Mouse (Mus musculus) midbrain, postnatal 0 days (tissue): Measurements from ENCODE around the gene Spesp1. TPM values are rescaled to one million over a fixed set of nuclear protein-coding genes. Genes with fewer than 3 reads are reported as not detected.

Source experiments
- ATAC-seq: fragments of 200-750 bp; cut with Nextera tagmentation; 2 replicates; pipeline ENCODE4 v1.8.0; 2017; ENCODE audit warnings: moderate number of reproducible peaks, mild to moderate bottlenecking, moderate TSS enrichment, moderate library complexity; ENCODE audit not compliant: low FRiP score
- DNase-seq: peaks from one replicate; pipeline ENCODE4 v3.0.0-alpha.2; 2015; ENCODE audit warnings: low spot score
- H3K27ac ChIP-seq: fragments of 300-500 bp; sonication (generic); 2 replicates; pipeline ENCODE4 v1.5.1; 2014; ENCODE audit warnings: low read depth, mild to moderate bottlenecking, low read length, mixed read lengths
- H3K27me3 ChIP-seq: fragments of 300-500 bp; sonication (generic); 2 replicates; pipeline ENCODE4 v1.6.1; 2014; ENCODE audit warnings: low read length, control low read depth, mixed read lengths; ENCODE audit not compliant: insufficient read depth
- H3K36me3 ChIP-seq: fragments of 300-500 bp; sonication (generic); 2 replicates; pipeline ENCODE4 v1.6.1; 2014; ENCODE audit warnings: low read length, control low read depth, mixed read lengths; ENCODE audit not compliant: insufficient read depth
- H3K4me1 ChIP-seq: fragments of 300-500 bp; sonication (generic); 2 replicates; pipeline ENCODE4 v1.6.1; 2014; ENCODE audit warnings: mild to moderate bottlenecking, control low read depth, antibody characterized with exemption, low read length, mixed read lengths; ENCODE audit not compliant: insufficient read depth
- H3K4me2 ChIP-seq: fragments of 300-500 bp; sonication (generic); 2 replicates; pipeline ENCODE4 v1.6.1; 2014; ENCODE audit warnings: low read depth, mild to moderate bottlenecking, low read length, mixed read lengths; ENCODE audit not compliant: poor library complexity, severe bottlenecking
- H3K4me3 ChIP-seq: fragments of 300-500 bp; sonication (generic); 2 replicates; pipeline ENCODE4 v1.5.1; 2014; ENCODE audit warnings: low read depth, mild to moderate bottlenecking, low read length, moderate library complexity
- H3K9ac ChIP-seq: fragments of 300-500 bp; sonication (generic); replicated peaks from 2 replicates; pipeline ENCODE4 v1.6.1; 2014; ENCODE audit warnings: mild to moderate bottlenecking, low read length, moderate library complexity, mixed read lengths; ENCODE audit not compliant: poor library complexity, severe bottlenecking
- H3K9me3 ChIP-seq: fragments of 300-500 bp; sonication (generic); 2 replicates; pipeline ENCODE4 v1.6.1; 2016; ENCODE audit warnings: low read length, control low read depth
- CTCF ChIP-seq: IDR thresholded peaks from 2 replicates; pipeline ENCODE4 v1.5.1; 2016; ENCODE audit warnings: antibody characterized with exemption, mild to moderate bottlenecking
- WGBS: fragments of 180-500 bp; shearing (Covaris S2); extraction: QIAGEN DNeasy Blood & Tissue Kit; methylation state at CpG from one replicate; pipeline ENCODE4 v1.1.7; 2014; 5-methylcytosine and 5-hydroxymethylcytosine counted together
- polyA plus RNA-seq: library from polyadenylated mRNA; unstranded; fragments of >200 nt; fragmentation: Nextera tagmentation; extraction: Ambion mirVana; gene quantifications from 2 replicates; pipeline ENCODE4 v1.2.1, GENCODE M21; 2015
- total RNA-seq: library from RNA; depleted of rRNA; stranded (reverse); fragments of >200 nt; gene quantifications from 2 replicates; pipeline ENCODE4 v1.2.3, GENCODE M21; 2014; rRNA removed

Gene Spesp1
- not detected in 2 replicates for total RNA-seq
- polyA plus RNA-seq: not detected in 2 replicates

DNA sequence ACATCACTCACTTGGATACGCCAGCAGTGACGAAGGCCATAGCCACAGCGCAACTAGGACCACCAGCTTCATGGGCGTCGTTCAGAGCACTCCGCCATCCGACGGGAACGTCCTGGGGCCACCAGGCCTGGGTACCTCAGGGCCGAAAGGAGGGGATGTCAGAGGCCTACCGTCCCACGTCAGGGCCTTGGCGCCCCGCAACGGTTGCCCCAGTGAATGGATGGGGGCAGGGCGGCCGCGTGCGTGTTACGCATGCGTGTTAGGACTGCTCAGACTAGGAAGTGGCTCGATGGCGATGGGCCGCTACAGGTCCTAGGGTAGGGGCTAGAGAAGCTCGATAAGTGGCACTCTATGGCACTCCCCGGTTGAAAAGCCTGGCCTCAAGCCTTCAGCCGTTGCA is at the start of gene Spesp1:
Gene Spesp1 (minus strand): TSS at position 218 of the 400 bp plus-strand sequence.
- Histone ChIP-seq H3K9ac (no peak within 1 kb of the TSS), H3K27me3 (no peaks in the 10 kb centered on the region), H3K36me3 (no peaks in the 10 kb centered on the region), H3K4me3 (no peak within 1 kb of the TSS), H3K4me2 (no peak within 1 kb of the TSS), H3K4me1 (no peaks in the 10 kb centered on the region), H3K27ac (no peak within 1 kb of the TSS), H3K9me3 (no peaks in the 10 kb centered on the region)
- WGBS: 86% methylated on average over 27 of the region's 27 CpGs
- no peak for DNase-seq
- TF ChIP-seq CTCF: no peak
- no peak for ATAC-seq

DNA sequence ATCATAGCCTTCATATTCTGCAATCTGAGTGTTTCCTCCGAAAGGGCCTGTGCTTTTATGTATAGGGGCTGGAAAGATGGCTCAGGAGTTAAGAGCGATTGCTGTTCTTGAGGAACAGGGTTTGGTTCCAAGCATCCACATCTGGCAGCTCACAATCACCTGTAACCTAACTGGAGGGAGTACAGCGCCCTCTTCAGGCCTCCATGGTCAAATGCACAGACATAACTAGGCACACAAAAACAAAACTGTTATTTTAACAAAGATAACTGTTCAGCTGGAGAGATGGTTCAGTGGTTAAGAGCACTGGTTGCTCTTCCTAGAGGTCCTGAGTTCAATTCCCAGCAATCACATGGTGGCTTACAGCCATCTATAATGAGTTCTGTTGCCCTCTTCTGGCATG is 44.0 kb upstream of the Spesp1 start:
- H3K27ac ChIP-seq: no peak overlapping the region
- TF ChIP-seq CTCF: peak; percentile 13; the same call in 1 of the 2 replicates
- ATAC-seq (no peak), DNase-seq (no peak)
- no peaks in the 10 kb centered on the region for H3K4me1 ChIP-seq
- H3K36me3 ChIP-seq: no peaks in the 10 kb centered on the region
- H3K9ac ChIP-seq: no peak overlapping the region
- 0 out of 2 replicates have a peak, but pooled peaks cover 3% of the 10 kb centered on the region for H3K9me3 ChIP-seq
- H3K27me3 ChIP-seq: no peaks in the 10 kb centered on the region
- H3K4me2 ChIP-seq: no peak overlapping the region
- no peak overlapping the region for H3K4me3 ChIP-seq
- WGBS: 83% methylated on average over 3 of the region's 3 CpGs

DNA sequence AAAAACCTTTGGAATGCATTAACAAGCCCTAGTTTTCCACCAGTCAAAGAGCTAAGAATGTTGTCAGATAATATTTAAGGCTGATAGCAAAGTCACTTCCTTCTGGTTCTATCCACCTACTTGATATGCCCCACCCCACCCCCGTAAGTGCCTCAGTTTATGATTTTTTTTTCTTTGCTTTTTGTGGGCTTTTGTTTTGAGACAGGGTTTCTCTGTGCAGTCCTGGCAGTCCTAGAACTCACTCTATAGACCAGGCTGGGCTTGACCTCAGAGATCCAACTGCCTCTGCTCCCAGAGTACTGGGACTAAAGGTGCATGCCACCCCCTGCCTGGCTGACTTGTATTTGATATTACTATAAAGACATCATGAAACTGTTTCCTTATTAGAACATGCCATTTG is 41.8 kb upstream of the Spesp1 start:
- Histone ChIP-seq H3K9me3 (no peaks in the 10 kb centered on the region), H3K4me2 (no peak overlapping the region), H3K36me3 (no peaks in the 10 kb centered on the region), H3K4me3 (no peak overlapping the region), H3K27ac (no peak overlapping the region), H3K4me1 (no peaks in the 10 kb centered on the region), H3K27me3 (no peaks in the 10 kb centered on the region), H3K9ac (no peak overlapping the region)
- whole genome bisulfite sequencing: 71% methylated on average over 1 of the region's 1 CpGs
- DNase-seq (no peak), ATAC-seq (no peak)
- no peak for TF ChIP-seq CTCF

DNA sequence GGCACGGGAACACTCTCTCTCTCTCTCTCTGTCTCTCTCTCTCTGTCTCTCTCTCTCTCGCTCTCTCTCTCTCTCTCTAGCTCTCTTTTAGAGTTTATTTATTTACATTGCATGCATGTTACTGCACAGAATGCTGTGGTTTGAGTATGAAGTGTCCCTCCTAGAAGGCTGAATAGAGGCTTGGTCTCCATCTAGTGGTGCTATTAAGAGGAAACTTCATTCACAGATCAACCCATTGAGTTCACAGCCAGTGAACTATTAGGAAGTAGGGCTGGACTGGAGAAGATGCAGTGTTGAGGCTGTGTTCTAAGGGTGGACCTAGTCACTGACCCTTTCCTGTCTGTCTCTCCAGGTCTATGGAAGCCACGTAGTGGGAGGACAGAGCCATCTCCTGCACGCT is 36.7 kb upstream of the Spesp1 start:
- DNase-seq: no peak
- H3K4me3 ChIP-seq: no peak overlapping the region

DNA sequence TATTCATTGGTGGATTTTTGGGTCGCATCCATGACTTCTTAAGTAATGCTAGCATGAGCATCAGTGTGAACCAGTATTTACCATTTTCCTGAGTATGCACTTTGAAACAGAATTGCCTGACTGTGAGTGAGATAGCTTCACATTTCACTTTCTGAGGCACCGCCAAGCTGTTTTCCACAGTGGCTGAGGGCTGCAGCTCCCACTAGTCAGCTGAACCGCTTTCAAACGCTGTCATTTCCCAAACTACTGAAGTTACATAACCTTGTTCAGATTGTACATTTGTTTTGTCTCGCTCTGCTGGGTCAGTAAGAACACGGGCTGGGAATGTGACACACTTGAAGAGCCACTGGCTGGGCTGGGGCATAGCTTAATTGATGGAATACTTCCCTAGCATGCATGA is 33.5 kb upstream of the Spesp1 start:
- no peak overlapping the region for H3K4me3 ChIP-seq
- H3K4me1 ChIP-seq: no peaks in the 10 kb centered on the region
- ATAC-seq (no peak), DNase-seq (no peak)
- no peak overlapping the region for H3K4me2 ChIP-seq
- 85% methylated on average over 6 of the region's 6 CpGs for WGBS
- no peaks in the 10 kb centered on the region for H3K9me3 ChIP-seq
- no peak for TF ChIP-seq CTCF
- H3K36me3 ChIP-seq: no peaks in the 10 kb centered on the region
- H3K9ac ChIP-seq: no peak overlapping the region
- no peaks in the 10 kb centered on the region for H3K27me3 ChIP-seq
- H3K27ac ChIP-seq: no peak overlapping the region

More for the DNA sequence above, 36.7 kb upstream of the Spesp1 start:
- ATAC-seq: no peak
- TF ChIP-seq CTCF: peak; percentile 65
- no peak overlapping the region for H3K4me2 ChIP-seq
- no peak overlapping the region for H3K9ac ChIP-seq
- H3K9me3 ChIP-seq: no peaks in the 10 kb centered on the region
- no peak overlapping the region for H3K27ac ChIP-seq
- H3K27me3 ChIP-seq: no peaks in the 10 kb centered on the region
- WGBS: 81% methylated on average over 4 of the region's 4 CpGs
- H3K4me1 ChIP-seq: no peaks in the 10 kb centered on the region
- no peaks in the 10 kb centered on the region for H3K36me3 ChIP-seq

- H3K9ac ChIP-seq: no peak overlapping the region
- DNase-seq (no peak), ATAC-seq (no peak)
- no peak overlapping the region for H3K4me2 ChIP-seq
- TF ChIP-seq CTCF: no peak
- WGBS: 68% methylated on average over 1 of the region's 1 CpGs
- H3K4me1 ChIP-seq: no peaks in the 10 kb centered on the region
- H3K36me3 ChIP-seq: no peaks in the 10 kb centered on the region
- H3K9me3 ChIP-seq: no peaks in the 10 kb centered on the region
- H3K27ac ChIP-seq: no peak overlapping the region
- no peaks in the 10 kb centered on the region for H3K27me3 ChIP-seq
- no peak overlapping the region for H3K4me3 ChIP-seq
These were observed 14.9 kb upstream of the Spesp1 start for GRCm38 (mm10) chr9:62296891-62297290.
